Mouse (Mus musculus) embryonic facial prominence, embryonic 11.5 days (tissue): ENCODE measurements around the gene Apoc3. TPM values are rescaled to one million over a fixed set of nuclear protein-coding genes. Genes with fewer than 3 reads are reported as not detected.

Experiments
- ATAC-seq: fragments of 200-750 bp; cut with Nextera tagmentation; replicated peaks from 2 replicates; pipeline ENCODE4 v1.8.0; 2017; ENCODE audit warnings: low read depth; ENCODE audit not compliant: insufficient number of reproducible peaks, low FRiP score, low TSS enrichment
- DNase-seq: peaks from one replicate; pipeline ENCODE4 v3.0.0-alpha.2; 2015; ENCODE audit warnings: low spot score
- H3K27ac ChIP-seq: fragments of 300-500 bp; sonication (generic); replicated peaks from 2 replicates; pipeline ENCODE4 v1.5.1; 2014; ENCODE audit warnings: mild to moderate bottlenecking, low read depth, low read length, control low read depth
- H3K27me3 ChIP-seq: fragments of 300-500 bp; sonication (generic); 2 replicates; pipeline ENCODE4 v1.6.1; 2014; ENCODE audit warnings: mild to moderate bottlenecking, low read length, moderate library complexity, mixed read lengths; ENCODE audit not compliant: control insufficient read depth, insufficient read depth
- H3K36me3 ChIP-seq: fragments of 300-500 bp; sonication (generic); replicated peaks from 2 replicates; pipeline ENCODE4 v1.6.1; 2014; ENCODE audit warnings: low read depth, mild to moderate bottlenecking, low read length, moderate library complexity, mixed read lengths; ENCODE audit not compliant: control insufficient read depth, insufficient read depth
- H3K4me1 ChIP-seq: fragments of 300-500 bp; sonication (generic); 2 replicates; pipeline ENCODE4 v1.6.1; 2014; ENCODE audit warnings: low read length, mixed read lengths; ENCODE audit not compliant: control insufficient read depth, insufficient read depth
- H3K4me2 ChIP-seq: fragments of 300-500 bp; sonication (generic); 2 replicates; pipeline ENCODE4 v1.6.1; 2014; ENCODE audit warnings: low read depth, mild to moderate bottlenecking, control low read depth, low read length, moderate library complexity
- H3K4me3 ChIP-seq: fragments of 300-500 bp; sonication (generic); 2 replicates; pipeline ENCODE4 v1.5.1; 2014; ENCODE audit warnings: low read depth, low read length, control low read depth
- H3K9ac ChIP-seq: fragments of 300-500 bp; sonication (generic); replicated peaks from 2 replicates; pipeline ENCODE4 v1.6.1; 2014; ENCODE audit warnings: mild to moderate bottlenecking, control low read depth, low read length
- H3K9me3 ChIP-seq: fragments of 300-500 bp; sonication (generic); replicated peaks from 2 replicates; pipeline ENCODE4 v1.6.1; 2016; ENCODE audit warnings: mild to moderate bottlenecking, low read length, inconsistent platforms, mixed read lengths; ENCODE audit not compliant: control insufficient read depth
- WGBS: fragments of 180-500 bp; shearing (Covaris S2); extraction: QIAGEN DNeasy Blood & Tissue Kit; methylation state at CpG from one replicate; pipeline ENCODE4 v1.1.7; 2014; 5-methylcytosine and 5-hydroxymethylcytosine counted together
- polyA plus RNA-seq: library from polyadenylated mRNA; unstranded; fragments of >200 nt; fragmentation: Nextera tagmentation; extraction: Ambion mirVana; gene quantifications from 2 replicates; pipeline ENCODE4 v1.2.1, GENCODE M21; 2014

The Apoc3 gene
- polyA plus RNA-seq, 1 experiment from 2014 or later: not detected

DNA sequence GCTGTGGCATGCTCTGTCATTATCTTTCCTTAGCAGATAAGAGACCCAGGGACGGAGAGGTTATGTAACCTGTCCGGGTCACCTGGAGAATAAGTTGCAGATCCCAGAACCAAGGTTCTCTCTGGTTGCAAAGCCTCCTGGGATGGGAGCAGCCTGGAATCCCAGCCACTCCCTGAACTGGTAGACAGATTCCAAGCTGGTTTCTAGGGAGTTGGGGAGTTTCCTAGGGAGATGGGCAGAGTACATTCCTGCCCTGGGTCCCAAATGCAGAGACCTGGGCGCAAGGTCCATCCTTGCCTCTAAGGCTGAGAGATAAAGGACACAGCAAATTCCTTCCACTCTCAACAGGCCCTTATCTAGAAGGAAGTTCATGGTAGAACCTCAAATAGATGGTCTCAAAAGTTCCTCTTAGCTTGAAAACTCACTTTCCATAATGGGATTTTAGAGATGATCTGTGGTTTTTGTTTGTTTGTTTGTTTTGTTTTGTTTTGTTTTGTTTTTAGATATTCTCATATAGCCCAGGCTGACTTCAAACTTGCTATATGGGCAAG, 8.3 kb downstream of the Apoc3 start:
- H3K27me3 ChIP-seq: no peaks in the 10 kb centered on the region
- no peaks in the 10 kb centered on the region for H3K9me3 ChIP-seq
- H3K27ac ChIP-seq: no peak overlapping the region
- ATAC-seq (no peak), DNase-seq (no peak)
- no peak overlapping the region for H3K4me3 ChIP-seq
- WGBS: 87% methylated on average over 3 of the region's 3 CpGs
- no peaks in the 10 kb centered on the region; the same call in 1 of the 2 replicates for H3K4me1 ChIP-seq
- no peak overlapping the region for H3K4me2 ChIP-seq
- no peaks in the 10 kb centered on the region; the same call in 1 of the 2 replicates for H3K36me3 ChIP-seq
- H3K9ac ChIP-seq: no peak overlapping the region

- H3K4me3 ChIP-seq: no peak overlapping the region
- DNase-seq: no peak
- no peak overlapping the region for H3K27ac ChIP-seq
- no peak for ATAC-seq
- no peak overlapping the region for H3K9ac ChIP-seq
- 64% methylated on average over 5 of the region's 5 CpGs for WGBS
- no peaks in the 10 kb centered on the region; the same call in 1 of the 2 replicates for H3K4me1 ChIP-seq
- H3K27me3 ChIP-seq: no peaks in the 10 kb centered on the region
- H3K36me3 ChIP-seq: no peaks in the 10 kb centered on the region; the same call in 1 of the 2 replicates
- H3K4me2 ChIP-seq: no peak overlapping the region
- no peaks in the 10 kb centered on the region for H3K9me3 ChIP-seq
These were observed 10.3 kb downstream of the Apoc3 start for GRCm38 (mm10) chr9:46224945-46225660.

- ATAC-seq: no peak
- Histone ChIP-seq H3K4me3 (no peak overlapping the region), H3K9ac (no peak overlapping the region), H3K9me3 (no peaks in the 10 kb centered on the region), H3K4me1 (no peaks in the 10 kb centered on the region), H3K36me3 (no peaks in the 10 kb centered on the region; the same call in 1 of the 2 replicates), H3K27ac (no peak overlapping the region), H3K27me3 (no peaks in the 10 kb centered on the region), H3K4me2 (no peak overlapping the region)
- 81% methylated on average over 3 of the region's 3 CpGs for WGBS
- DNase-seq: no peak
These were observed 11.3 kb downstream of the Apoc3 start for GRCm38 (mm10) chr9:46224101-46224500.

GRCm38 (mm10) chr9:46223090-46223489, 12.3 kb downstream of the Apoc3 start:
- H3K4me2 ChIP-seq: no peak overlapping the region
- ATAC-seq: no peak

GRCm38 (mm10) chr9:46218176-46218575, 17.3 kb downstream of the Apoc3 start:
- no peak overlapping the region for H3K27ac ChIP-seq
- H3K4me1 ChIP-seq: no peaks in the 10 kb centered on the region
- no peak overlapping the region for H3K9ac ChIP-seq
- H3K4me3 ChIP-seq: no peak overlapping the region
- H3K9me3 ChIP-seq: no peaks in the 10 kb centered on the region
- ATAC-seq (no peak), DNase-seq (no peak)
- WGBS: 80% methylated on average over 9 of the region's 9 CpGs
- H3K36me3 ChIP-seq: no peaks in the 10 kb centered on the region; the same call in 1 of the 2 replicates
- H3K27me3 ChIP-seq: no peaks in the 10 kb centered on the region
- no peak overlapping the region for H3K4me2 ChIP-seq

More at GRCm38 (mm10) chr9:46223090-46223489, 12.3 kb downstream of the Apoc3 start:
- DNase-seq: no peak
- no peaks in the 10 kb centered on the region for H3K9me3 ChIP-seq
- no peak overlapping the region for H3K27ac ChIP-seq
- WGBS: 88% methylated on average over 6 of the region's 6 CpGs
- H3K9ac ChIP-seq: no peak overlapping the region
- H3K27me3 ChIP-seq: no peaks in the 10 kb centered on the region
- H3K4me3 ChIP-seq: no peak overlapping the region
- no peaks in the 10 kb centered on the region for H3K4me1 ChIP-seq
- no peaks in the 10 kb centered on the region; the same call in 1 of the 2 replicates for H3K36me3 ChIP-seq

DNA sequence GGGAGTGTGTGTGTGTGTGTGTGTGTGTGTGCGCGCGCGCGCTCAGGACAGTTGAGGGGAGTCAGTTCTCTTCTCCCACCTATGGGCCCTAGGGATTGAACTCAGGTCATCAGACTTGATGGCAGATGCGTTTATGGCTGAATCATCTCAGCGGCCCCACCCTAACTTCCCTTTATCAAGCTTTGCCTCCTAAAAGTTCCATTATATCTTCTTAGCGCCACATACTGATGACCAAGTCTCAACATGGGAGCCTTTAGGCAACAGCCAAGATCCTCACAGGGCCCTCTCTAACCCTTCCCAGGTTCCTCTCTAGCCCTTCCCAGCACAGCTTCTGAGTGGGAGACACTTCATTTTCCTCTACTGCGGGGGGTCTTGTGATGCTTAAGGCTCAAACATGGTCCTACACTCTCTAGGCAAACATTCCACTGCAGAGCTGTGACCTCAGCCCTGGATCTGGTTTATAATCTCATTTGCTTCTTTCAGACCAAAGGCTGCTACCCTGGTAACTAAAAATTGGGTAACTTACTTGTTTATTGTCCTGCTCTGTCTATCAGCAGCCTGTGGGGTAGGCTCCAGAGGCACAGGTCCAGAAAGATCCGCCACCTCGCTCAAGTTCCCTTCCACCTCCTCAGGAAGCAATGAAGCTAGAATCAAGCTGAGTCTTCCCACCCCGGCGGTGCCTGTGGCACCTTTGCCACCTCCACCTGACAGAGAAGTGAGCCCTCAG, 18.5 kb downstream of the Apoc3 start:
- Histone ChIP-seq H3K27ac (no peak overlapping the region), H3K4me2 (no peak overlapping the region), H3K4me1 (no peaks in the 10 kb centered on the region), H3K36me3 (no peaks in the 10 kb centered on the region), H3K9ac (no peak overlapping the region), H3K4me3 (no peak overlapping the region), H3K27me3 (no peaks in the 10 kb centered on the region), H3K9me3 (no peaks in the 10 kb centered on the region)
- ATAC-seq (no peak), DNase-seq (no peak)
- 93% methylated on average over 13 of the region's 13 CpGs for WGBS

GRCm38 (mm10) chr9:46215338-46216322, 19.8 kb downstream of the Apoc3 start:
- Histone ChIP-seq H3K27ac (no peak overlapping the region), H3K36me3 (no peaks in the 10 kb centered on the region; the same call in 1 of the 2 replicates)
- 85% methylated on average over 11 of the region's 11 CpGs for WGBS

More at GRCm38 (mm10) chr9:46215338-46216322, 19.8 kb downstream of the Apoc3 start:
- no peaks in the 10 kb centered on the region for H3K9me3 ChIP-seq
- H3K4me3 ChIP-seq: no peak overlapping the region
- H3K9ac ChIP-seq: no peak overlapping the region
- no peaks in the 10 kb centered on the region for H3K27me3 ChIP-seq
- no peak overlapping the region for H3K4me2 ChIP-seq
- no peak for ATAC-seq
- DNase-seq: no peak
- H3K4me1 ChIP-seq: no peaks in the 10 kb centered on the region
